Mouse (Mus musculus) E14TG2a.4 (cell line): Measurements from ENCODE around the gene Tchp.

Experiments
- H3K27me3 ChIP-seq: 2 replicates; pipeline ENCODE4 v1.6.1; 2014; ENCODE audit warnings: low read length, control low read depth; ENCODE audit not compliant: insufficient read depth
- H3K36me3 ChIP-seq: 2 replicates; pipeline ENCODE4 v1.6.1; 2014; ENCODE audit warnings: low read length, control low read depth; ENCODE audit not compliant: insufficient read depth
- H3K4me1 ChIP-seq: replicated peaks from 2 replicates; pipeline ENCODE4 v1.6.1; 2014; ENCODE audit warnings: low read depth, low read length, control low read depth
- H3K4me3 ChIP-seq: replicated peaks from 2 replicates; pipeline ENCODE4 v1.5.1; 2014; ENCODE audit warnings: mild to moderate bottlenecking, low read length
- H3K9me3 ChIP-seq: 2 replicates; pipeline ENCODE4 v1.6.1; 2014; ENCODE audit warnings: low read length, control low read depth
- CTCF ChIP-seq: conservative IDR thresholded peaks from 2 replicates; pipeline ENCODE4 v1.5.1; 2014; ENCODE audit warnings: low read length
- NANOG ChIP-seq: IDR thresholded peaks from 2 replicates; pipeline ENCODE4 v1.6.1; 2014; ENCODE audit warnings: borderline replicate concordance, low read length, mixed read lengths
- POU5F1 ChIP-seq: IDR thresholded peaks from 2 replicates; pipeline ENCODE4 v1.6.1; 2014; ENCODE audit warnings: low read length, borderline replicate concordance

Gene Tchp

GRCm38 (mm10) chr5:114747521-114747920, 40.0 kb downstream of the Tchp start:
- H3K4me1 ChIP-seq, result peaks cover 31% of the 10 kb centered on the region
- no peak overlapping the region for H3K4me3 ChIP-seq
- H3K36me3 ChIP-seq, result peaks cover 95% of the 10 kb centered on the region
- H3K9me3 ChIP-seq, result no peaks in the 10 kb centered on the region
- TF ChIP-seq POU5F1 (no peak), NANOG (no peak), CTCF (no peak)
- no peaks in the 10 kb centered on the region for H3K27me3 ChIP-seq

GRCm38 (mm10) chr5:114750325-114750724, 42.8 kb downstream of the Tchp start:
- H3K36me3 ChIP-seq, result peaks cover 93% of the 10 kb centered on the region

GRCm38 (mm10) chr5:114752397-114752796, 44.8 kb downstream of the Tchp start:
- Histone ChIP-seq H3K36me3 (peaks cover 94% of the 10 kb centered on the region), H3K4me1 (peaks cover 43% of the 10 kb centered on the region), H3K27me3 (no peaks in the 10 kb centered on the region), H3K9me3 (no peaks in the 10 kb centered on the region), H3K4me3 (no peak overlapping the region)
- TF ChIP-seq POU5F1 (no peak), CTCF (no peak), NANOG (no peak)

More at GRCm38 (mm10) chr5:114750325-114750724, 42.8 kb downstream of the Tchp start:
- TF ChIP-seq CTCF, result no peak
- TF ChIP-seq NANOG, result no peak
- no peak for TF ChIP-seq POU5F1
- Histone ChIP-seq H3K27me3 (no peaks in the 10 kb centered on the region), H3K4me3 (no peak overlapping the region), H3K9me3 (no peaks in the 10 kb centered on the region), H3K4me1 (peaks cover 43% of the 10 kb centered on the region)

DNA sequence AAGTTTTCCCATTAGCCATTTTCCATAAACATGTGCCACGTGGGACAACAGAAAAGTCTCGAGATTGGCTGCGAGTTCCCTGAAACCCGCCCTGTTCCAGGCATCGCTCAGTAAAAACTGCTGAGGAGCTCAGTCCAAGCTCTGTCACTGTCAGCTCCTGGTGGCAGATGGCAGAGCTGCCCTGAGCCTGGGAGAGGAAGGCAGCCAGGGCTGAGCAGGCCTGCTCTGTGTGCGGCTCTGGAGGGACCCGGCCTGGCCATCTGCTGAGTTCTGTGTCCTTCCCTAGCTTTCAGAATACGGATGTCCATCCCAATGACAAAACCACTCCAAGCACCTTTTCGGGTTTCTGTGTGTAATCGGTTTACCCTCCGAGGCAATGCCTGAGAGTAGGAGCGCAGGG, 45.8 kb downstream of the Tchp start:
- no peak for TF ChIP-seq POU5F1
- Histone ChIP-seq H3K4me1 (peaks cover 43% of the 10 kb centered on the region), H3K4me3 (no peak overlapping the region), H3K36me3 (peaks cover 92% of the 10 kb centered on the region), H3K9me3 (no peaks in the 10 kb centered on the region), H3K27me3 (no peaks in the 10 kb centered on the region)

DNA sequence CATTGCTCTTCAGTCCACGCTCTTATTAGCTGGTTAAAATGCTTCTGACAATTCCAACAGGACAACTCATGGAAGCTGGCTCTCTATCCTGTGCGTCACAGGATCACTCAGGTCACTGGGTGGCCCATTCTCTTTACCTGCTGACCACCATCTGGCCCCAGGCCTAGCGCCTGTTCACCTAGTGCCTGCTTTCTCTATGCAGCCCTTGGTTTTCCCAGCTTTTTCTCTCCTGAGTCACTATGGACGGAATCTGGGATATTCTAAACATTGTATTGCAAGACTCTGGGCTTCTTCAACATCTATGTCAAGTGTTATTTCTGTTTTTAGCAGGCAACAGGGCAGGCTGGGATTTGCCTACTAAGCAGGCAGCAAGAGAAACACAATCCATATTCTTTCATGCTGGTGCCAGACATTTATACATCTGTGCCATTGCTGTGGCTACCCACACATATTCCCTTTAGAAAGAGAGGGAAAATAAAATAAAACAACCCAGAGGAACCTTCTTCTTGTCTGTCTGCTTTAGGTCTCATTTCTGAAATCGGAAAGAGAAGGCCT, 52.1 kb downstream of the Tchp start:
- TF ChIP-seq NANOG, result no peak
- TF ChIP-seq CTCF, result no peak
- no peak for TF ChIP-seq POU5F1
- no peaks in the 10 kb centered on the region; the same call in 1 of the 2 replicates for H3K4me1 ChIP-seq
- no peaks in the 10 kb centered on the region for H3K9me3 ChIP-seq
- peaks cover 97% of the 10 kb centered on the region for H3K36me3 ChIP-seq
- H3K4me3 ChIP-seq, result no peak overlapping the region
- H3K27me3 ChIP-seq, result no peaks in the 10 kb centered on the region

DNA sequence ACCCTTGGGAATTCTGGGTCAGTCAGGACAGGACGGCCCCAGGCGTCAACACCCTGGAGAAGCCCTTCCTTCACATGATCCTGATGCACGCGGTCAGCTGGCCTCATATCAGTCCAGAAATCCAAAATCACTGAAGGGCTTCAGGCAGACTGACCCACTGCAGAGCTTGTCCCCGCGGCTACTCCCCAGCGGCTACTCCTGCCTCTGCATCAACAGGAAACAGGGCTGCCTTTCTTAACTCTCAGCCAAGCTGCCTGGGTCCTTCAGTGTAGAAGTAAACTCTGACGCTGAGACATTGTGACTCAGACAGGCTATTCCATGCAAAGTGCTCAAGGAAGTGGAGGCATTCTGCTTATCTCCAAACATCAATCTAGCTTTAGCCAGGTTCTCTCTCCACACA, 54.4 kb downstream of the Tchp start:
- H3K27me3 ChIP-seq, result no peaks in the 10 kb centered on the region
- no peaks in the 10 kb centered on the region for H3K9me3 ChIP-seq
- H3K36me3 ChIP-seq, result peaks cover 91% of the 10 kb centered on the region
- H3K4me3 ChIP-seq, result no peak overlapping the region
- TF ChIP-seq NANOG (no peak), POU5F1 (no peak), CTCF (no peak)
- H3K4me1 ChIP-seq, result peaks cover 19% of the 10 kb centered on the region

GRCm38 (mm10) chr5:114764812-114765735, 57.5 kb downstream of the Tchp start:
- TF ChIP-seq POU5F1, result no peak
- TF ChIP-seq CTCF, result peak; percentile 37
- no peaks in the 10 kb centered on the region for H3K27me3 ChIP-seq

GRCm38 (mm10) chr5:114766686-114767085, 59.1 kb downstream of the Tchp start:
- H3K4me3 ChIP-seq, result no peak overlapping the region
- no peaks in the 10 kb centered on the region for H3K27me3 ChIP-seq
- H3K4me1 ChIP-seq, result peaks cover 60% of the 10 kb centered on the region
- peaks cover 47% of the 10 kb centered on the region for H3K36me3 ChIP-seq
- TF ChIP-seq CTCF (no peak), NANOG (no peak), POU5F1 (no peak)
- H3K9me3 ChIP-seq, result no peaks in the 10 kb centered on the region

More at GRCm38 (mm10) chr5:114764812-114765735, 57.5 kb downstream of the Tchp start:
- Histone ChIP-seq H3K4me1 (peaks cover 44% of the 10 kb centered on the region), H3K4me3 (no peak overlapping the region), H3K9me3 (no peaks in the 10 kb centered on the region), H3K36me3 (peaks cover 63% of the 10 kb centered on the region)

GRCm38 (mm10) chr5:114767185-114767584, 59.6 kb downstream of the Tchp start:
- peaks cover 65% of the 10 kb centered on the region for H3K4me1 ChIP-seq
- H3K36me3 ChIP-seq, result peaks cover 42% of the 10 kb centered on the region
- H3K9me3 ChIP-seq, result no peaks in the 10 kb centered on the region
- TF ChIP-seq NANOG, result no peak
- no peak for TF ChIP-seq POU5F1
- no peak for TF ChIP-seq CTCF
- H3K4me3 ChIP-seq, result no peak overlapping the region
- H3K27me3 ChIP-seq, result no peaks in the 10 kb centered on the region; the same call in 1 of the 2 replicates
